Mouse (Mus musculus) lung, postnatal 25 days (tissue): ENCODE data around the gene Olfr1350.
"Not testable (repeated sequence)": the region's sequence is repeated elsewhere in the genome, so short reads cannot be mapped to it uniquely, and the experiment has no call there.

Experiments used
- DNase-seq: peaks from one replicate; pipeline ENCODE4 v3.0.0; 2022; ENCODE audit warnings: low spot score

Gene Olfr1350

GRCm38 (mm10) chr7:6564541-6564940 lies at the start of gene Olfr1350:
Gene Olfr1350, plus strand, starts transcription at chr7:6564841.
- no peak for DNase-seq

DNA sequence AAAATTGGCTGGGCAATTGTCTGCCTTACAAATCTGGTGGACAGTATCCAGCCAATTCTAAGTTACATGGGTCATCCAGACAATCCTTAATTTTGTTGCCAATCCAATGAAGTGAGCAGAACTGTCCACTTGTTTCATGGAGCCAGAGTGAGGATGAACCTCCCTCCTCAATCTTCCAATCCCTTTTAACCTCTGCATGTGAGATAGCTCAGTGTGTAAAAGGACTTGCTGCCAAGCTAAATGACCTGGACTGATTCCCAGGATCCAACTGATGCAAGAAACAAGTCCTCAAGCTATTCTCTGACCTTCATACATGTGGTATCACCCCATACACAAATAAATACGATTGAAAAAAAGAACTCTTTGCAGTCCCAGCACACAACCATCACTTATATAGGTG lies 43.0 kb upstream of the Olfr1350 start:
- DNase-seq: no peak

DNA sequence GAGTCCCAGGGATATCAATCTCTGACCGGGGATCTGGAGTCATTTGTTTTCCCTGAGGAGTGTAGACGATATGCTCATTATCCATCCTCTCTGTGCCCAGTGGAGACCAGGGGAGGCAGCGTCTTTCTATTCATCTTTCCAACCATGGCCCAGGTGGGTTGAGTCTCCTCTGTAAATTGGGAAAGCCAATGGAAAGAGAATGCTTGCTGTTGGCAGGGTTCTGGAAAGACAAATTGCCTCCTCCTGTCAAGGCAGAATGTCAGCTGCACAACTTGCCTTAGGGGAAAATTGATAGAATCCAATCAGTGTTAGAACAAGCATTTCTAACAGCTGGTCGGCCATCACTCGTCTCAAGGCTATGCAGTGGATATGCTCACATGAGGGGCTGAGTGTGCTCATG lies 41.8 kb upstream of the Olfr1350 start, which contains the start of gene Olfr1349:
Olfr1349 (minus strand) TSS at position 101 of the 400 bp plus-strand sequence.
- DNase-seq: no peak

GRCm38 (mm10) chr7:6525001-6525400 lies 39.6 kb upstream of the Olfr1350 start:
- DNase-seq: no peak

DNA sequence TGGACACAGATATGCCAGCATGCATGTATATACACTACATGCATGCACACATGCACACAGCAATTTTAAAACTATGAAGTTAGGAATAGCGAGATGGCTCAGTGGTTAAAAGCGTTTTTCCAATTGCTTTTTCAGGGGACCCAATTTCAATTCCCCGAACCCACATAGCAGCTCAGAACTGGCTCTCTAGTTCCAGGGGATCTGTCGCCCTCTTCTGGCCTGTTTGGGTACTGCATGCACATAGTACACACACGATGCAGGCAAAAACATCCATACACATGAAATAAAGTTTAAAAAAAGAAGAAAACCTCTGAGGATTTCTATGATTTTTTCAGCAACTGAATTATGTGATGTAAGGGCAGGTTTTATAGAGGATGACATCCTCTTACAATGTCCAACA lies 38.5 kb upstream of the Olfr1350 start:
- no peak for DNase-seq

DNA sequence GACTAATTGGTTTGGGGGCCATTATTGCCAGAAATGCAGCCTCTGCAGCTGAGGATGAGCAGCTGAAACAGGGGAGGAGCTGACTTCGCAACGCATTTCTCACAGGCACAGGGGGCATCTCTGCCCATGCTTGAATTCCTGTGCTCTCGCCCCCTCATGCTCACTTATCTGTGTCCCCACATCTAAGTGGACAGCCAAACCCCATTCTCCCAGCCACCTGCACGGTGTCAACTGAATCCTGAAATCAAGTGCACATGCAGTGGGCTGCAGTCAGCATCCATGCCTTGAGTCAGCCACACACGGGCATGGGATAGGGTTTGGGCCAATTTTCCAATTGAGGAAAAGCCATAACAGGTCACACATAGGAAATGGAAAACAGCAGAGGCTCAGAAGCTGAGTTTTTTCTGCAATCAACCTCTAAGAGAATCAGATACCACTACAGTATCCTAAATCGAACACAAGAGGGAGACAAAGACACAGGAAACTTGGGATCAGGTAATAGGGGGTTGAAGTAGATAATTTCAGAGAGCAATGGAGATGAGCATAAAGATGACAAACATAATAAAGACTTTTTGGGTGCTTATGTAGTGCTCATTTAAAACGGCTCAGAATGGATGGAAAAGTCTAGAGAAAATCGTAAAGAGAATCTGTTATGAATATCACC lies 21.6 kb downstream of the Olfr1350 start:
- no peak for DNase-seq

- DNase-seq: not testable (repeated sequence)
Measured at GRCm38 (mm10) chr7:6588766-6589165, 24.1 kb downstream of the Olfr1350 start.

- no peak for DNase-seq
Measured at GRCm38 (mm10) chr7:6603331-6603730, 38.7 kb downstream of the Olfr1350 start.
